Mouse (Mus musculus): ENCODE data around the gene Cytip.

The Cytip gene

GRCm38 (mm10) chr2:58195346-58195745 lies at the start of gene Cytip:
Gene Cytip, minus strand, starts transcription at chr2:58195532.
- DNase-seq (ENCODE audit: extremely low read depth, insufficient read length, low spot score): no peak

GRCm38 (mm10) chr2:58240639-58241038 lies 45.3 kb upstream of the Cytip start:
- DNase-seq (ENCODE audit: extremely low read depth, insufficient read length, low spot score): no peak

- no peak for DNase-seq (ENCODE audit: extremely low read depth, insufficient read length, low spot score)
Observed at GRCm38 (mm10) chr2:58237487-58237886, 42.2 kb upstream of the Cytip start.

- no peak for DNase-seq (ENCODE audit: extremely low read depth, insufficient read length, low spot score)
Observed at GRCm38 (mm10) chr2:58199442-58199841, 4.1 kb upstream of the Cytip start.

GRCm38 (mm10) chr2:58196880-58197279 lies 1.5 kb upstream of the Cytip start:
- DNase-seq (ENCODE audit: extremely low read depth, insufficient read length, low spot score): no peak

GRCm38 (mm10) chr2:58194422-58195115 lies 763 bp downstream of the Cytip start:
- DNase-seq (ENCODE audit: extremely low read depth, insufficient read length, low spot score): no peak

- no peak for DNase-seq (ENCODE audit: extremely low read depth, insufficient read length, low spot score)
Observed at GRCm38 (mm10) chr2:58192160-58192559, 3.2 kb downstream of the Cytip start.

GRCm38 (mm10) chr2:58189501-58189900 lies 5.8 kb downstream of the Cytip start:
- no peak for DNase-seq (ENCODE audit: extremely low read depth, insufficient read length, low spot score)

- DNase-seq (ENCODE audit: extremely low read depth, insufficient read length, low spot score): no peak
Observed at GRCm38 (mm10) chr2:58188903-58189302, 6.4 kb downstream of the Cytip start.

GRCm38 (mm10) chr2:58187310-58188051 lies 7.9 kb downstream of the Cytip start:
- DNase-seq (ENCODE audit: extremely low read depth, insufficient read length, low spot score): no peak

- no peak for DNase-seq (ENCODE audit: extremely low read depth, insufficient read length, low spot score)
Observed at GRCm38 (mm10) chr2:58184197-58184596, 11.1 kb downstream of the Cytip start.

- no peak for DNase-seq (ENCODE audit: extremely low read depth, insufficient read length, low spot score)
Observed at GRCm38 (mm10) chr2:58183658-58184057, 11.7 kb downstream of the Cytip start.

GRCm38 (mm10) chr2:58180776-58181175 lies 14.6 kb downstream of the Cytip start:
- DNase-seq (ENCODE audit: extremely low read depth, insufficient read length, low spot score): peak; percentile 11

GRCm38 (mm10) chr2:58179056-58179455 lies 16.3 kb downstream of the Cytip start:
- DNase-seq (ENCODE audit: extremely low read depth, insufficient read length, low spot score): no peak

- DNase-seq (ENCODE audit: extremely low read depth, insufficient read length, low spot score): peak; percentile 30
Observed at GRCm38 (mm10) chr2:58175392-58176291, 19.7 kb downstream of the Cytip start.

- DNase-seq (ENCODE audit: extremely low read depth, insufficient read length, low spot score): no peak
Observed at GRCm38 (mm10) chr2:58174476-58175286, 20.7 kb downstream of the Cytip start.

GRCm38 (mm10) chr2:58172963-58173362 lies 22.4 kb downstream of the Cytip start:
- no peak for DNase-seq (ENCODE audit: extremely low read depth, insufficient read length, low spot score)

- DNase-seq (ENCODE audit: extremely low read depth, insufficient read length, low spot score): no peak
Observed at GRCm38 (mm10) chr2:58169173-58169572, 26.2 kb downstream of the Cytip start.

- no peak for DNase-seq (ENCODE audit: extremely low read depth, insufficient read length, low spot score)
Observed at GRCm38 (mm10) chr2:58167654-58168053, 27.7 kb downstream of the Cytip start.

GRCm38 (mm10) chr2:58166764-58167163 lies 28.6 kb downstream of the Cytip start:
- DNase-seq (ENCODE audit: extremely low read depth, insufficient read length, low spot score): no peak

Data from 3134 (cell line).